Mouse (Mus musculus) T-helper 2 cell (primary cell): Measurements from ENCODE around the gene Mageb3.
"Not testable (repeated sequence)": the region's sequence is repeated elsewhere in the genome, so short reads cannot be mapped to it uniquely, and the experiment has no call there.

Experiments
- in situ Hi-C: fragments of 300-600 bp; cut with MboI, MseI; formaldehyde crosslinking; loops from one replicate; pipeline ENCODE4 v1.15.1; 2025; ENCODE audit warnings: high pct_unique_total_duplicates

The Mageb3 gene

DNA sequence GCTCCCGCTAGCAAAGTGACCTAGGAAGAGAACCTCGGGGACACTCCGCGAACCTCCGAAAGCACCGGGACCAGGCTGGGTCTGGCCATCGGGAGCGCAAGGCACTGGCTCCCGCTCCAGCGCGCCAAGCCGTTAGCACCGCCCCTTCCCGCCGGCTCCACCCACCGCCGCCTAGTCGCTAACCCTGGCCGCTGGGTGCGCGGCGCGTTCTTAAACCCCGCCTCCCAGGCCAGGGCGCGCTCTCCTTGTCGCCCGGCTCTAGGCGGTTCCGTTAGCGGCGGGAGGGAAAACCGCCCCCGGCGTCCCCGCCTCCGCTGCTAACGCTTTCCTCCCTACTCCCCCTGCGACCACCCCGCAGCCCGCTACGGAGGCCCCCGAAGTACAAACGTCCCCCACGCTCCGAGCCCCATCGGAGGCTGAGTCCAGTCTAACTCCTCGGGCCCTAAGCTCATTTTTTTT, at the start of gene Mageb3, which contains the start of gene Ctdspl2:
Gene Mageb3, minus strand, starts transcription at position 328 of the 459 bp plus-strand sequence.
Gene Ctdspl2, plus strand, starts transcription at position 237 of the 459 bp plus-strand sequence.
- in situ Hi-C loops, result no loop called here

- in situ Hi-C loops, result loop anchor here (10.0 kb wide), 1 partner anchor 1611 kb away; no protein-coding TSS in a partner anchor
These were observed 39.8 kb upstream of the Mageb3 start for GRCm38 (mm10) chr2:121995738-121996137.

- in situ Hi-C loops, result no loop called here
These were observed 1.4 kb upstream of the Mageb3 start for GRCm38 (mm10) chr2:121957216-121957792.

DNA sequence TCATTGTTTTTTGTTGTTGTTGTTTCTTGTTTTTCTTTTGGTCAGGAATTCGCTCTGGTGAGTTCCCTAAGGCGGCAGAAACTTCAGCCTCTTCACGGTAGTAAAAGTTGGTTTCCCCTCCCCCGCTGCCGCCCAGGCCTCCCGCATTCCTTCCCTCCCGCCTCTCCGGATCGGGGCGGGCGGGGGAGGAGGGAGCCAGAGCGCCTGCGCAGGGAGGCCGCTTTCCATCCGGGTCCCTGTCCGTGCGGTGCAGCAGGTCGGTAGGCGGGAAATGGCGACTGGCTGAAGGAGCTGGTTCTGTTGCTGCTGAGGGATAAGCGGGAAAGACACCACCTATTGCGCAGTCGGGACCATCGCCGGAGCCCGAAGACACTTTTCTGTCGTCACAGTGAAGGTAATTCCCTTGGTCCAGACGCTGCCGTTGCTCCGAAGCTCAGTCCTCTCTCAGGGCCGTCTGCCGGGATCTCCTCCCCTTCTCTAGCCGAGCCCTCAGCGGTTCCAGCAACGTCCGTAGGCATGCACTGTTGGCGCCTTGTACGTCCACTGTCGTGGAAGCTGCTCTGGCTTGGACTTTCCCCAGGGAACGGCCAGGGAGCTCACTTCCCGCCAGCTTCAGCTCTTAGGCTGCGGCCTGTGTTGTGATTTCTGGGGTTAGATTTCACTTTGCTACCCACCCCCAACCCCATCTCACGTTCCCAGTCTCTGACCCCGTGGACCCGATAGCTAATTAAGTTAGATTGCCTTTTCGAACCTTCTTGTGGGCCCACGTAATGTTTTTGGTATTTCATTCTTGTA, 529 bp upstream of the Mageb3 start:
- in situ Hi-C loops, result no loop called here

- in situ Hi-C loops, result no loop called here
These were observed 778 bp downstream of the Mageb3 start for GRCm38 (mm10) chr2:121954971-121955656.

- in situ Hi-C loops, result no loop called here
These were observed 12.5 kb downstream of the Mageb3 start for GRCm38 (mm10) chr2:121943364-121943763.

GRCm38 (mm10) chr2:121937624-121938023, 18.3 kb downstream of the Mageb3 start:
- in situ Hi-C loops, result not testable (repeated sequence)

- in situ Hi-C loops, result no loop called here
These were observed 39.6 kb downstream of the Mageb3 start for GRCm38 (mm10) chr2:121916047-121916970.

DNA sequence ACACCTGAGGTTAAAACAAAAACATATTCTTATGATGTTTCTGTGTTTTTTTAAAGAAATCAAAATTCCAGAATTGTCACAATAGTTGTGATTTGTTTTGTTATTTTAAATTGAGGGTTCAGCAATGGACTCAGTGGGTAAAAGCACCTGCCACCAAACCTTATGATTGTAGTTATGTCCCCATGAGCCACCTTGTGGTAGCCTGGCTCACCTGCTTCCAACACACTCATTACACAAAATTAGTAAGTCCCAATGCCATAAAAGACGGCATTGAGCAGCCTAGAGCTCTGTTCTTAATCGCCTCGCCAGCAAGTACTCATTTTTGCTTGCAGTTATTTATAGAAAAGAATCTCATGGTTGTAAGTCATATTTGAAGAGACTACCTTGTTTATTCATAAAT, 45.9 kb downstream of the Mageb3 start:
- in situ Hi-C loops, result no loop called here
